Mouse (Mus musculus) ES-CJ7 (cell line): ENCODE measurements around the gene Methig1.
"Not testable (repeated sequence)": the region's sequence is repeated elsewhere in the genome, so short reads cannot be mapped to it uniquely, and the experiment has no call there.

Experiments used
- DNase-seq: peaks from one replicate; pipeline ENCODE4 v3.0.0; 2011; ENCODE audit warnings: low read depth, low spot score

The Methig1 gene

GRCm38 (mm10) chr15:100352711-100353250, at the start of gene Methig1, which contains the start of gene Mettl7a2:
Methig1 (plus strand) TSS chr15:100353149.
Mettl7a2 (plus strand) TSS chr15:100353200.
- no peak for DNase-seq

- no peak for DNase-seq
Observed at GRCm38 (mm10) chr15:100303428-100304018, 49.4 kb upstream of the Methig1 start.

- DNase-seq: peak; percentile 67
Observed at GRCm38 (mm10) chr15:100304019-100304991, 48.6 kb upstream of the Methig1 start, which contains the start of gene Mettl7a1. Mettl7a1 (plus strand) TSS chr15:100304140.

GRCm38 (mm10) chr15:100306201-100306600, 46.7 kb upstream of the Methig1 start:
- no peak for DNase-seq

- DNase-seq: peak; percentile 82
Observed at GRCm38 (mm10) chr15:100307438-100308096, 45.4 kb upstream of the Methig1 start.

GRCm38 (mm10) chr15:100312346-100312745, 40.6 kb upstream of the Methig1 start:
- DNase-seq: no peak

- DNase-seq: peak; percentile 58
Observed at GRCm38 (mm10) chr15:100314448-100315145, 38.4 kb upstream of the Methig1 start.

- not testable (repeated sequence) for DNase-seq
Observed at GRCm38 (mm10) chr15:100318014-100318671, 34.8 kb upstream of the Methig1 start.

GRCm38 (mm10) chr15:100319884-100320283, 33.1 kb upstream of the Methig1 start:
- no peak for DNase-seq

GRCm38 (mm10) chr15:100320295-100320905, 32.5 kb upstream of the Methig1 start:
- DNase-seq: no peak

- DNase-seq: peak; percentile 63
Observed at GRCm38 (mm10) chr15:100321134-100321533, 31.8 kb upstream of the Methig1 start.

GRCm38 (mm10) chr15:100324021-100324591, 28.8 kb upstream of the Methig1 start:
- DNase-seq: peak; percentile 69

GRCm38 (mm10) chr15:100325235-100325634, 27.7 kb upstream of the Methig1 start:
- no peak for DNase-seq

- peak; percentile 51 for DNase-seq
Observed at GRCm38 (mm10) chr15:100328089-100328488, 24.9 kb upstream of the Methig1 start.

GRCm38 (mm10) chr15:100329336-100329735, 23.6 kb upstream of the Methig1 start:
- DNase-seq: not testable (repeated sequence)

- no peak for DNase-seq
Observed at GRCm38 (mm10) chr15:100330739-100331138, 22.2 kb upstream of the Methig1 start.

- DNase-seq: not testable (repeated sequence)
Observed at GRCm38 (mm10) chr15:100332077-100332961, 20.6 kb upstream of the Methig1 start.

- DNase-seq: no peak
Observed at GRCm38 (mm10) chr15:100334629-100335028, 18.3 kb upstream of the Methig1 start, which contains the start of gene Mettl7a3. Mettl7a3 (plus strand) TSS chr15:100334929.
